Mouse (Mus musculus) G1E-ER4 (cell line): ENCODE data around the gene Il34. TPM values are rescaled to one million over a fixed set of nuclear protein-coding genes. Genes with fewer than 3 reads are reported as not detected.

ENCODE experiments used
- GATA1 ChIP-seq: IDR thresholded peaks from one replicate; pipeline ENCODE4 v1.8.0; 2012; ENCODE audit warnings: low read length, inconsistent platforms
- polyA plus RNA-seq: library from polyadenylated mRNA; stranded (reverse); fragments of >175 nt; gene quantifications from 2 replicates; pipeline ENCODE4 v1.2.3, GENCODE M21; 2012

Il34 gene
- polyA plus RNA-seq, 1 experiment: not detected

DNA sequence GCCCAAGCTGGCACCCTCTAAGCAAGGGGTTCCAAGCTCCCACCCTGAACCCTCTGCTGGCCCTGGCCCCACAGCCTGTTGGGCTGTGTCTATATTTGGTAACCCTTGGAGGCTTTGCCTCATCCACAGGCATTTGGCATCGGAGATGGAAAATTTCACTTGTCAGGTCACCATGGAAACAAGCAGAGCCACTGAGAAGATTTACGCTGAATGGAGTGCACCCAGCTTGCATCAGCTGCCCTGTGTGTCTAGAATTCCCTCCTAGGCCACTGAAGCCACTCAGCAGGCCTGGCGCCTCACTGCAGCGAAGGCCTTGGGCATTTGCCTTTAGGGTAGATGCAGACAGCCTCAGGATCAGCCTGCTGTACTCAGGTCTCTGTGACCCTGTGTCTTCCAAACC lies 89.6 kb downstream of the Il34 start:
- no peak for TF ChIP-seq GATA1

DNA sequence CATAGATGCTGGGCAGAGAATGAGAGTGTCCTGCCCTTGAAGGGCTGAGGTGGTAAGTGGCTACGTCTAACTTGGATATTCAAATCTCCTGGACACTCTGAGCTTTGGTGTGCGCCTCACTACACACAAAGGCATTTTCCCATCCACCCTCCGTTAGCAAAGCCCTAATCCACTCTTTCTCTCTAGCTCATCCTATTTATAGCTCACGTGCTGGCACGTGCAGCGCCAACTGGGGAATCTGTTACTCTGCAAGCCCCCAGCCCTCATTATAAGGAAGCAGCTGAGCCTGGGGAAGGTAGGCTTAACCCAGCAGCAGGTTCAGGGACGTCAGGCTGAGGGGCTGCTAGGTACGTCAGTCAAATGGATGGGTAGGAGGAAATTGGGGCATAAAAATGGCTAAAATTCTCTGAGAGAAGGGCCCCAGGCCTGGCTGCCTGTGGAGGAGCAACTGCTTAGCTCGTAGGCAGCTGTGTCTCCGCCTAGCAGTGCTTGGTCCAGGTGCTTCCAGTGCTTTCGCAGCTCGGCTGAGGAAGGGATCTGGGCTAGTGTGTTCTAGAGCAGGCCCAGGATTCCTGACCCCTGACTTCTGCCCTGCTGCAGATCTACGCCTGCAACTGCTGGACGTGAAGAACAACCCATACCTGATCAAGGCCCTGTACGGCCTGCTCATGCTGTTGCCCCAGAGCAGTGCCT lies 90.8 kb downstream of the Il34 start:
- no peak for TF ChIP-seq GATA1

DNA sequence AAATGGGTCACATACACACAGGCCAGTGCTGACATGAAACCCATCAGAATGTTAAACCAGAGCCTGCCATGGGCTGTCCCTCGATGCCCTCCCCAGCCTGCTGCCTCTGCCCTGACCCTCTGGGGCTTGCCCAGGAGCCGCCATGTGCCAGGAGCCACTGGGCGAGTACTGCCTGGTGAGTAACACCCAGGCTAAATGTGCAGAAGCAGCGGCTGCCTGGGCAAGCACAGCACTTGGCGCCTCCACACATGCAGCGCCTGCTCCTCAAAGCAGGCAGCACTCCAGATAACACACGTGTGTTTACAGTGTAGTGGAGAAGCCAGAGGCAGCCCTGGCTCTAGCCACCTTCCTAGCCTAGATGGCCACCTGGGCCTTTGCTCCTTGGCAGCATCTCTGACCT lies 92.7 kb downstream of the Il34 start:
- TF ChIP-seq GATA1: no peak

DNA sequence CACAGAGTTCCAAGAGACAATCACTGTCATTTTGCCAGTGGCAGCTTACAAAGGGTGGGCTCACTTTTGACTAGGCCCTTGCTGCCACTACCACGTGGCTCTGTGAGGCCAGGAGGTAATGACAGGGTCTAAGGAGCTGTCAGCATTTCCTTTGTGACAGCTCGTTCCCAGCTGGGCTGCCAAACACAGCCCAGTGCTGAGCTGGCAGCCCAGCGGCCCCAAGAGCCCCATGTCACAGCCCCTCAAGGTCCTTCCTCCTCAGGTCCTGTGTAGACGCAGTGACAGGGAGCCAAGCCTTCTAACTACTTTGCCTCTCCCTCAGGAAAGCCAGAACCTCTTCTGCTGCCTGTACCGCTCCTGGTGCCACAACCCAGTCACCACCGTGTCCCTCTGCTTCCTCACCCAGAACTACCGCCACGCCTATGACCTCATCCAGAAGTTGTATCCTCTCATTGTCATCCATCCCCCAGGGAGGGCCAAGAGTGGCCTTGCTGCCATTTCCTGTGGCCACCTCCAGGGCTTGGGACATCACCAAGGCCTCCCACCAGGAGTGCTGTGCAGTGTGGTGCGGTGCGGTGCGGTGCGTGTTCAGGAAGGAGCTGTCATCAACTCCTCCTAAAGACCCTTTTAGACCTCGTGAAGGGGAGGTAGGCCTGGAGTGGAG lies 94.3 kb downstream of the Il34 start:
- no peak for TF ChIP-seq GATA1

DNA sequence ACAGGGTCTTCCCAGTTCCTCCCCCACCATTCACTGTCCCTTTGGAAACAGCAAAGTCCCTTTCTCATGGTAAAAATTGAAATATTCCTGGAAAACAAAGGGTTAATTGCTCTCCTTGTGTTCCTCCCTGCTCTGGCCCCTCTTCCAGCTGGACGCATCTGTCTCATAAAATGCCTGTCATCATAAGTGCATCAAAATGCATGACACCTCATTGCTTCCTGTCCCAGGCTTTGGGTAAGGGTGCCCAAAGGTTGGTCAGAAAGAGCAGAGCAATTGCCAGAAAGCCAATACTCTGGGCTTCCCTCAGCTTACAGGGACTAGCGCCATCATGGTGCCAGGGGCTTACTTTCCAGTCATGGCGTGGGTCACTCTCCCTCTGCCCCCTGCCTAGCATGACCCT lies 95.1 kb downstream of the Il34 start:
- TF ChIP-seq GATA1: no peak

DNA sequence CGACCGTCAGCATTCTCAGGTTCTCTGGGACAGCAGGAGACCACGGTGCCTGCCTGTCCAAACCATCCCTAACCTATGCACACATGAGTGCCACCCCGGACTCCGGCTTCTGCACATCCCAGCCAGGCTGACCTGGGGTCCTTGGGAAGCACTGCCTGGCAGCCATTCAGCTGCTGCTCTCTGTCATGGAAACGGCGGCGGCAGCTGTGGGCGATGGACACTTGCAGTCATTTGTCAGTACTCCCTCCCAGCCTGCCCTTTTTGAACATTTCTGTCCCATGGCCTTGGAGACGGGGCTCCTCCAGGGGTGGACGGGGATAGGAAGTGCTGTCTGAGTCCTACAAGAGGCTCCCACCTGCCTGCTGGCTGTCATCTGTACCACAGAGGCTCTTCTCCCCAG lies 97.3 kb downstream of the Il34 start:
- TF ChIP-seq GATA1: no peak

DNA sequence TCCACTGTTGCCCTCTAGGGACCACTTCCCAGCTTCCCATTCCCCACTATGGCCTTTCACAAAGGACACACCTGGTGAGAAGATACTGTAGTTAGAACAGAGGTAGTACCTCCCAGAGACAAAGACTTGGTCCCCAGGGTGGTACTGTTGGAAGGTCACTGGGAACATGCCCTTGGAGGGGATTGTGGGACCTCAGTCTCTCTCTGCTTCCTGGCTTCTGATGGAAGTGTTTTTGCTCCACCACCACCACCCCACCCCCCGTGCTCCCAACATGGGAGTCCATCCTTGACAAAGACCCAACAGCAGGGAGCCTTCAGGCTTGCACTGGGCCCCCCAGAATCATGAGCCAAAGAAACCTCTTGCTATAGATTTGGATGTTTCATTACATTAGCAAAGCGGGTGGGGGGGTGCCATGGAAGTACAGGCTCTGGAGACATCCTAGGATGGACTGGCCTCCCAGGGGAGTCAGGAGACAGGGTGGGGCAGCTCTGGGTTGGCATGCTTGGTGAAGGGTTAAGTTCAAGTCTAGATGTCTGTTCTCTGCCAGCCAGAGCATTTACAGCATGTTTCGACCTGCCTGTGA lies 99.3 kb downstream of the Il34 start:
- TF ChIP-seq GATA1: no peak

DNA sequence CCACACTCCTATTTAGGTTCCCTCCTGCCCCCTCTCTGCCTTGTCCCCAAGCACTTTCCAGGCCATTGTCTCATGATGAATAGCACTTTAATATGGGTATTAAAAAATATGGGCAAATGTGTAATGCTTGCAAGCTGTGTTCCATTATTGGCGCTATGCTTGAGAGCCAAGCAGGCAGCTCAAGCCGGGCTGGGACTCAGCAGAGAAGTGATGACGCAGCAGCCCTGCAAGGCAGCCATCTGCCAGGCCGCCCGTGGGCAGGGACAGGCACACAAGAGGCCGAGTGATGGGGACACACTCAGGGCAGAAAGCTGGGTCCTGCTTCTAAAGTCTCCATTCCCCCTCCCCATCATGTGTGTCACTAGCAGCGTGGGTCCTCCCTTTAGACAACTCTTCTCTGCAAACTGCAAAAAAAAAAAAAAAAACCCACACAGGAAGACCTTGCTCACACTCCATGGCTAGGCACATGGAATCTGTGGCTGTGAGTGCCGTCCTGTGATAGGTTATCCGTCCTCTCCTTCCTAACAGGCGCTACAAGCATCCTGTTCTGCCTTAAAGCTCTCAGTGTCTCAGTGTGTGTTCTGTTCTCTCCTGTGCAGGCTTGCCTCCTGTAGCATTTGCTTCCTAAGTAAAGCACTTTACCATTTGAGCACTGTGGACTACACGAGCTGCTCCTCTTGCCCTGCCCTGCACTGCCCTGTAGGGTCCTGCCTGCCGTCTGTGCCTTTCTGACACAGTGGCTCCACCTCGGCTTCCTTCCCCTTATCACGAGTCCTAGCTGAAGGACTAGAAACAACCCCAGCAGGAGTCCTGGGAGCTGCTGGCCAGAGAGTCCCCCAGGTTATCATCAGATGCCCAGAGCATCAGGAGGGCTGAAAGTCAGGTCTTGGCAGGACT lies 100.1 kb downstream of the Il34 start:
- no peak for TF ChIP-seq GATA1

DNA sequence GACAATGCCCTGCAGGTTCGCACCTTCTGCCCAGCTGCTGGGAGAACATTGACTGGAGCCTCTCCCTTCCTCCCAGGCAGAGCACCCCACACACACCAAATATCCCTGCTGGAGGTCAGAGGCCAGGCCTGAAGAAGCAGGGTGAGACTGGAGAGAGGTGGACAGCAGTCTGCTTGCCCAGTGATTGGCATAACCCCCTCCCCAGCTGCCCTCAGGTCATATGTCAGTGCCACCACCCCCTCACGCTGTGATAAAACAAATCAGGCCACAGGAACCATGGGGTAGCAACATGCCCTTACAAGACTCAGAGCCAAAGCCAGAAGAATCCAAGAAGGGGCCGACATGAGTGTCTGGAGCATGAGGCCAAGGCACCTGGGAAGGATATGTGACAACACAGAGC lies 101.6 kb downstream of the Il34 start:
- TF ChIP-seq GATA1: no peak

DNA sequence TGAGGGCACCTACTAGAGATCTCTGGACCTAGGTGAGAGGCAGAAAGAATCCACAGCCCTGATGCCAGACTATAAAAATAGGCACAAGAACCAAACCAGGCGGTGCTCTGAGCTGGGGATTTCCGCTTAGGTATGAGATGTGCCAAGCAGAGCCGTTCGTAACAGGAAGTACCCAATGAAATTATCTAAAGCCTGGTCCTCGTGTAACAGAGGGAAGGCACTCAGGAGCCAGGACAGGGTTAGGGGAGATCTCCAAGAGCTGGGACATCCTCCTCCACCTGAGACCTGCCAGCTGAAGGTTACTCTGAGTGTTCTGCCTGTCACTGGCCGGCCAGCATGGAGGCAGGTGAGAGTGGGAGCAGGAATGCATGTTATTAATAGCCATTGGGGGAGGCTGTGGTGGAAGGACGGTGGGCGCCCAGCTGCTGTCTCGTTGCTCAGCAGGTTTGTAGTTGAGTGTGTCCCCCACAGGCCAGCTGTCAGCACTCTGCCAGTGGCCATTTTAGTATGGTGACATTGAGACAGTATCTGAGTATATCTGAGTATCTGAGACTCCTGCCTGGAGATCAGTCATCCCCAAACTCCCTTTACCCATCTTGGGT lies 102.2 kb downstream of the Il34 start:
- no peak for TF ChIP-seq GATA1

DNA sequence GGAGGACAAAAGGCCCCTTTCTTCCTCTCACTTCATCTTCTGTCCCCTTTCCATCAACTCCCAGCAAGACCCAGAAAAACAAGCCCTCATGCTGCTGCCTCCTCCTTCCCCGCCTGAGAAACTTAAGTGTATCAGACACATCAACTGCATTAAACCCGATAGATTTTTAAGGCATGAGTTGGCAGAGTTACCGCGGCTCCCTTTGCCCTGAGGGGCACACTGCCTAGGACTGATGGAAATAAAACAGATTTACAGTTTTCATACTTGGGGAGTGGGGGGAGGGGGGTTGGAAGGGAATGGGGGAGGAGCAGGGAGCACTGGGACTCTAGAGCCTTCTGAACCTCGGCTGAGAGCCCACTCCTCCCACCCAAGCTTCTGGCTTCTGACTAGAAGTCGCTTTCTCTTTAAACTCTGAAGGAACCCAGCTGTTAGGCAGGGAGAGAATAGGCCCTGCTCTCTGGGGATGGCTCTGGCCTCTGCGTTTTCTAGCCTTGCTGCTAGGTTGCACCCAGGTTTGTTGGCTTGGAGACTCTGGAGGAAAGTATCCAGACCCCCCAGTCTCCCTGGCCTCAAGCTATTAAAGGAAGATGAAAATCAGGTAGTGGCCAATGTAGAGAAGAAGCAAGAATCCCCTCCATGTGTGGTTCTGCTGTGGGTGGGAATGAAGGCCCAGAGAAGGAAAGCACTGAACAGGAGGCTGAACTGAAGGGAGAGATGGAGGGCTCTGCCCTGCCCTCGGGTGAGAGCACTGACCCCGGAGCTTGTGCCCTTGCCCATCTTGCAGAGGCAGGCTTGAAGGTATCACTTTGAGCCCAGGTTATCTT lies 102.9 kb downstream of the Il34 start:
- no peak for TF ChIP-seq GATA1

DNA sequence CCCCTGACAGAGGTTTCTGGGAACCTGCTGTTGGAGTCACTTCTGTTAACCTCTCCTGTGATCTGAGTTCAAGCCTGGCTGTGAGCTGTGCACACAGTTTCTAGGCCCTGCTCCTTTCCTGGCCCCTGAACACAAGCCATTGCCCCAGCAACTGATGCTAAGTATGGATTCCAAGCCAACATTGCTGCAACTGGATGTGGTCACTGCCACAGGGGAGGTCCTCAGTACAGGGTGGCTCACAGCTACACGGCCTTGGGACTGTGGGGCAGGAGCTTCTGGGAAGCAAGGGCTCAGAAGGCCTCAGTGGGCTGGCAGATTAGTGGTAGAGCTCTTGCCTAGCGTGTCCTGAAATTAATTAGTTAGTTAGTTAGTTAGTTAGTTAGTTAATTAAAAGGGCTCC lies 105.2 kb downstream of the Il34 start:
- no peak for TF ChIP-seq GATA1

DNA sequence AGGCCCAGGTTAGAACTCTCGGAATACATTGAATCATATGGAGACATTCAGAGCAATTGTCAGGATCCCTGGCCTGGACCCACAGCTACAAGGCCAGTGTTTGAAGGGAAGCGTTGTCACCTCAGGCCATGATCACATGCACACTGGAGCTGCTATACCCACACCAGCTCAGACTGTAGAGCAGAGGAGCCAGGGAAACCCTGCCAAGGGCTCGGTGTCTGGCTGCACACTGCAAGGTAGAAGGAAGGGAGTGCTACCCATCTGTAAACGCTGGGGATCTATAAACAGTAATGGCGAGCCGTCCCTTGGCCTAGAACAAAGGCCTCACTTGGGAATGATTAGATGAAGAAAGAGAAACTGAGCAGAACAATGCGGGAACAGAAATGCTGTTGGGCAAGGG lies 106.2 kb downstream of the Il34 start:
- TF ChIP-seq GATA1: no peak

DNA sequence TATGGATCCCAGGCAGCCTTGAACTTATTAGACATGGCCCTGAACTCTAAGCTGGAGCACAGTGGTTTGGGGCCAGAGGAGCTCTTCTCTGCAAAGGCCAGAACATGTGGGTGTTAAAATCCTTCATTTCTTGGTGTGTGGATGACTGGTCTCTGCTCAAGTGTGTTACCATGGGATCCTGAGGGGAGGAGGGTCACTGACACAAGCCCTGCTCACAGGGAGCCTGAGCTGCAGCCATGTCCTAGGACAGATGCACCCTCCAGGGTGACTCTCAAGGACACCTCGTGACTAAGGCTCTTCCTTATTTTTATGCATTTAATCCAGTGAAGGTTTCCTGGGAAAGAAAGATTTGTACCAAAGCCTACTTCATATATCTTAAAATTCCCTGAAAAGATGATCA lies 107.6 kb downstream of the Il34 start:
- TF ChIP-seq GATA1: no peak

DNA sequence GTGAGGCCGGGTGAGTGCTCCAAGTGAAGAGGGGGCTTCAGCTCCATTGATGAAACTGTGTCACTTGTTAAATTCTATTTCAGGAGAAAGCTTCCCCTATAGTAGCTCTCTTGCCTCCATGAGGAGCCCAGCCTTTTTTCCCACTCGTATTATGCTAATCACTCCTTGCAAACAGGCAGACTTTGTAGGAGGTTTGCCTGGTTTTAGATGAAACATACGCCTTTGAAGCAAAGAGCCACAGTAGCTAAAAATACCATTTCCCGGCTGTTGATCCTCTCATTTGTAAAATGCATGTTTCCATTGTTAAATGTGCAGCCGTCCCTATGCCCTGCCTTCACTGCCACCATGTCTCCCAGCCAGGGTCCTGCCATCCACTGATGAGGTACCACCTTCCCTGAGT lies 108.2 kb downstream of the Il34 start:
- TF ChIP-seq GATA1: no peak

DNA sequence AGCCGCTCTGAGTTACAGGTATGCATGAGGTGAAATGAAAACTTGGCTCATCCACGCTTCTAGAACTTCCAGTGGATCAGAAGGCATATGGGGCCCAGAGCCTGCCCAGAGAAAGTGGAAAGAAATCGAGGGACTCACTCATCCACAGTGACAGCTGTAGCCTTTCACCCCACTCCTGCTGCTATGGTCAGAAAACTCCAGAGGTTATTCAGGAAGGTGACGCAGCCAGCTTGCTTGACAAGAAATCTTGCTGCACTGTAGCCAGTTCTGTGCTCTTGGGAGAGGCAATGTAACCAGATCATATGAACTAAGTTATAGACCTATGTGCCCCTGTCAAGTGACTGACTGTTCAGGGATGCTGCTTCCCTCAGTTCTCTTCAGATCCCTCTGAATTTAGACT lies 109.7 kb downstream of the Il34 start:
- no peak for TF ChIP-seq GATA1
